Mouse (Mus musculus) testis, adult 2 months (tissue): ENCODE results near the gene Alk.

Source experiments
- CTCF ChIP-seq: fragments of 200-500 bp; IDR thresholded peaks from 2 replicates; pipeline ENCODE4 v1.5.1; 2012; ENCODE audit warnings: low read depth, mild to moderate bottlenecking, inconsistent platforms, low read length, moderate library complexity; ENCODE audit not compliant: control insufficient read depth, insufficient read depth, insufficient replicate concordance
- POLR2A ChIP-seq: fragments of 200-500 bp; IDR thresholded peaks from 2 replicates; pipeline ENCODE4 v1.6.1; 2012; ENCODE audit warnings: low read depth, mild to moderate bottlenecking, inconsistent platforms, low read length, moderate library complexity; ENCODE audit not compliant: control insufficient read depth

DNA sequence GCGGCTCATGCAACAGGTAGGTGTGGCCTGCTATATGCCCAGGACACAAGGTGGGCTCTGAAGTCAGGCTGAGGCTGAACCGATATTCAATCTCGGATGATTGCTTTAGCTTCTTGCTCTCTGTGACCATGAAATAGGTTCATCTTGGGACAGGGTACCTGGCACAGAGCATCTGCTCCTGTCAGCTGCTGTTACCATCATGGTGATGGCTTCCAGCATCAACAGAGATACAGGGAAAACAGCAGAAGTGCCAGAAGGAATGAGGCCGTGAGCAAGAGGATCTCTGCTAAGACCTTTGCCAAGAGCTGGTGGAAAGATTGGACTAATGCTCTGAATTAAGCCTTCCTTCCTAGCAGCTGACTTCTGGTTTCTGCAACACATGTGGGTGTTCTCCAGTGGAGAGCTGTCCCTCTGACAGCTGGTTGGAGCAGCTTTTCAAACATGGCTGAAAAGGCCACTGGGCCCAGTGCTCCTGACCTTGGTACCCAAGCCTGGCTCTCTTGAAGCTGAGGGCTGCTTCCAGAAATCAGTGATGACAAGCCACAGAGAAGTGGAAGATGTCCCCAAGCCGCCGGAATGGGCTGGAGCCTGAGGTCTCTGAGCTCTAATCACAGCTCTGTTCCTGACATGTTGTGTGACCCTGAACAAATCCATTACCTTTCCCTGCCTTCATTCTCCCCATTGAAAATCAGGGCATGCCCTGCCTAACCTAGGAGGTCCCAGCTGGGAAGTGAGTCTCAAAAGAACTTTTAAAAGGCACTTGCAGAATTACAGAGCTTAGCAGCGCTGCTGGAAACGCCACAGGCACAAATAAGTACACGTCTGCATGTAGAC, 615.5 kb downstream of the Alk start:
- TF ChIP-seq CTCF (no peak), POLR2A (no peak)
